Mouse (Mus musculus): Measurements from ENCODE around the gene Spns3.

DNA sequence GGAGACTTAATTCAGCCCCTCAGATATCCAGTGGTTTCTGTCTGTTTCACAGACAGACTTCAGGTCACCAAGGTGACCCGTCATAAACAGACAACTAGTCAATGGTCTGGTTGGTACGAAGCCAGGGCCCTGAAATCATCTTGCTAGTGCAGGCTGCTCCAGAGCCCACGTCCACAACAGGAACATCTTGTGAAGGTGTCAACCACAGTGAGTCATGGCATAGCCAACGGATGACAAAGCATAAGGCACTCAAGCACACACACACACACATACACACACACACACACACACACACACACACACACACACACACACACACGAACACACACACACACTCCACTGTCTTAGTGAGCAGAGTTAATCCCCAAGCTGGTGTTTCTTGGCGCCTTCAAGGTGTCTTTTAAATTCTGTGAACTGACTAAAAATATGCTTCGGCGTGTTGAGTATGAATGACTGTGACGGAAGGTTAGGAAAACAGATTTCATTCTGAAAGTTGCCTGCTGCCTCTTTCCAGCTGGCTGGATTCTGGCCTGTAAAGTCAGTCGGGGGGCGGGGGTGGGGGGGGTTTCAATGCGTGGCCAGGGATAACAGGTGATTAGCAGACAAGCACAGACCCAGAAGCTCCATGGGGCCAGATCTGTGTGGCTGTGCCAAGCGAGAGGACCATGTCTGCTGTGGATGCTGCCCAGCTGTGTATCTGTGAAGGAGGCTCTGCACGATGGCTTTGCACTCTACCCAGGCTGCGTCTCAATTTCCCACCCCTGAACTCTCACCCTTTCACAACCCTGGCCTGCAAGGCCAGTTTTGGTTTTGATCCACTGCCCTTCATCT, 59.0 kb downstream of the Spns3 start:
- no peak for TF ChIP-seq CTCF (IDR thresholded peaks at IDR 0.05; ENCODE audit: low read depth, low read length)
- TF ChIP-seq TAL1 (conservative IDR thresholded peaks at IDR 0.05; ENCODE audit: low read depth, low read length) = no peak
